Mouse (Mus musculus) megakaryocyte, embryonic 14.5 days (primary cell): ENCODE results near the gene Lrrc10b. TPM values are rescaled to one million over a fixed set of nuclear protein-coding genes. Genes with fewer than 3 reads are reported as not detected.

Experiments
- H3K27me3 ChIP-seq: replicated peaks from 2 replicates; pipeline ENCODE3; 2012; ENCODE audit warnings: inconsistent platforms
- H3K36me3 ChIP-seq: replicated peaks from 2 replicates; pipeline ENCODE3; 2012; ENCODE audit warnings: low read length, inconsistent platforms, mixed read lengths
- H3K4me1 ChIP-seq: 2 replicates; pipeline ENCODE4 v1.6.1; 2012; ENCODE audit warnings: inconsistent platforms
- H3K4me3 ChIP-seq: replicated peaks from 2 replicates; pipeline ENCODE3; 2012; ENCODE audit warnings: moderate library complexity, mild to moderate bottlenecking, inconsistent platforms
- H3K9me3 ChIP-seq: 2 replicates; pipeline ENCODE4 v1.6.1; 2012; ENCODE audit warnings: inconsistent platforms
- FLI1 ChIP-seq: IDR thresholded peaks from 2 replicates; pipeline ENCODE4 v1.6.1; 2012; ENCODE audit warnings: low read length, inconsistent platforms, mixed read lengths
- GATA1 ChIP-seq: IDR thresholded peaks from 3 replicates; pipeline ENCODE4 v1.6.1; 2012; ENCODE audit warnings: mixed read lengths, low read length, inconsistent platforms, borderline replicate concordance
- polyA plus RNA-seq: library from polyadenylated mRNA; stranded (reverse); fragments of >175 nt; gene quantifications from 2 replicates; pipeline ENCODE4 v1.2.3, GENCODE M21; 2012; ENCODE audit warnings: low replicate concordance; ENCODE audit not compliant: insufficient read depth

The Lrrc10b gene
- polyA plus RNA-seq, 1 experiment: 0.12 TPM

DNA sequence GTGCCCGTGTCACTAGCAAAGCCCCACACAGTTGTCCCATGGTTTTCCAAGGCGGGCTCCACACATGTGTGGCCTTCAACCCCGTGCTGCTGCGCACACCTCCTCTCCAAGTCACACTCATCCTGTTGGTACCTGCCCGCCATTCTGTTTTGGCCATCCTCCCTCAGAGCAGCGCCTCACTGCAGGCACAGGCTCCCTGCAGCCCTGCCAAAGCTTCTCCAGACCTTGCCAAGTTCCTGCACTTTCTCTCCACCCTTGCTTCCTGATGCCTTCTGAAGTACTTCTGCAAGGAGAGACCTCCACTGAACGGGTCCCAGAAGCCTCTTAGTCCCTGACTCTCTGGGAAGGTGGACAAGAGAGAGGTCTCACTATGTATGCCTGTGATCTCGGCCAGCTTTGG is 27.9 kb downstream of the Lrrc10b start:
- peaks cover 5% of the 10 kb centered on the region for H3K4me1 ChIP-seq
- H3K4me3 ChIP-seq: no peak overlapping the region
- H3K9me3 ChIP-seq: no peaks in the 10 kb centered on the region
- H3K27me3 ChIP-seq: peaks cover 95% of the 10 kb centered on the region
- H3K36me3 ChIP-seq: no peaks in the 10 kb centered on the region
- TF ChIP-seq FLI1 (no peak), GATA1 (no peak)

DNA sequence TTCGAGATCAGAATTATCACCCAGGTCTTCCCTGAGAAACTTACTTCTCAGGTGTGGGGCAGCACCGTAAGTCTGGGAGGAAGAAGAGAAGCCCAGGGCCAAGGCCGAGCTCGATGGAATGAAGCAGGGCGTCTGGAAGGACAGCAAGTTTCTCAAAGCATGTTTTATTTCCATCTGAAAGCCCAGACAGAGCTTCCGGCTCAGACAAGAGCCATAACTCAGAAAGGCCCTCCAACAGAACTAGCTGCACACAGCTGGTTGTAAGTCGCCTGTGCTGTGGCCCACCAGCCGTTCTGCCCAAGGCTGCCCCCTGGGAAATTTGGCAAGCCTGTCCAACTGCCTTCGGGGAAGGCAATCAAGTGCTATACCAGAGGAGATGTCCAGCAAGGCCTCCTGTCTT is 29.8 kb downstream of the Lrrc10b start:
- Histone ChIP-seq H3K9me3 (no peaks in the 10 kb centered on the region), H3K4me3 (no peak overlapping the region), H3K27me3 (peaks cover 96% of the 10 kb centered on the region), H3K36me3 (no peaks in the 10 kb centered on the region), H3K4me1 (peaks cover 5% of the 10 kb centered on the region)
- TF ChIP-seq GATA1: no peak
- no peak for TF ChIP-seq FLI1

DNA sequence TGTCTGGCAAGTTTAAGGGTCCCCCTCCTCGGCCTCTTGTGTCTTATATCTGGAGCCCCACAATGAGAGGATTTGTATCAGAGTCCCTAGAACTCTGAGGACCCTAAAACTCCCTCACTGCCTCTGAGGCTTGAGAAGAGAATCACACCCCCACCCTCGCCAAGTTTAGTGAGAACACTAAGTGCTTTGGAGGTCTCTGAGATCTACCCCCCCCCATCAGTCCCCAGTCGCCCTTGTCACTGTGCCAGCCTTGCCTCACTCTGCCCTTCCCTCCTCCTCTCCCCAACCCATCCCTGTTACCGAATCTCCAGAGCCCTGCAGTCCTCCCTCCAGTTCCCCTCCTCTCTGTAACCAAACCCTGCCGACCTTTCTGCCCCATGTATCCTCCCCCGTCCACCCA is 30.5 kb downstream of the Lrrc10b start:
- no peaks in the 10 kb centered on the region for H3K36me3 ChIP-seq
- no peaks in the 10 kb centered on the region for H3K9me3 ChIP-seq
- peaks cover 96% of the 10 kb centered on the region for H3K27me3 ChIP-seq
- TF ChIP-seq GATA1 (no peak), FLI1 (no peak)
- no peak overlapping the region for H3K4me3 ChIP-seq
- peaks cover 11% of the 10 kb centered on the region for H3K4me1 ChIP-seq

DNA sequence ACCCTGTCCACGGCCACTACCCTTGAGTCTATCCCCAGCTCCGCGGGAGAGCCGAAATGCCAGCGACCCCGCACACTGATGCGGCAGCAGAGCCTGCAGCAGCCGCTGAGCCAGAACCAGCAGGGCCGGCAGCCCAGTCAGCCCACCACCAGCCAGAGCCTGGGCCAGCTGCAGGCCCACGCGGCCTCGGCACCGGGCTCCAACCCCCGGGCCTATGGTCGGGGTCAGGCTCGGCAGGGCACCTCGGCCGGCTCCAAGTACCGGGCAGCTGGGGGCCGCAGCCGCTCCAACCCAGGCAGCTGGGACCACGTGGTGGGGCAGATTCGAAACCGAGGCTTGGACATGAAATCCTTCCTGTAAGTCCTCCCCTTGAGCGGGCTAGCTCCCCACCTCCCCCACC is 31.0 kb downstream of the Lrrc10b start:
- no peak for TF ChIP-seq GATA1
- TF ChIP-seq FLI1: no peak
- Histone ChIP-seq H3K4me3 (no peak overlapping the region), H3K4me1 (peaks cover 6% of the 10 kb centered on the region; the same call in 1 of the 2 replicates), H3K36me3 (no peaks in the 10 kb centered on the region), H3K27me3 (peaks cover 96% of the 10 kb centered on the region), H3K9me3 (no peaks in the 10 kb centered on the region)

DNA sequence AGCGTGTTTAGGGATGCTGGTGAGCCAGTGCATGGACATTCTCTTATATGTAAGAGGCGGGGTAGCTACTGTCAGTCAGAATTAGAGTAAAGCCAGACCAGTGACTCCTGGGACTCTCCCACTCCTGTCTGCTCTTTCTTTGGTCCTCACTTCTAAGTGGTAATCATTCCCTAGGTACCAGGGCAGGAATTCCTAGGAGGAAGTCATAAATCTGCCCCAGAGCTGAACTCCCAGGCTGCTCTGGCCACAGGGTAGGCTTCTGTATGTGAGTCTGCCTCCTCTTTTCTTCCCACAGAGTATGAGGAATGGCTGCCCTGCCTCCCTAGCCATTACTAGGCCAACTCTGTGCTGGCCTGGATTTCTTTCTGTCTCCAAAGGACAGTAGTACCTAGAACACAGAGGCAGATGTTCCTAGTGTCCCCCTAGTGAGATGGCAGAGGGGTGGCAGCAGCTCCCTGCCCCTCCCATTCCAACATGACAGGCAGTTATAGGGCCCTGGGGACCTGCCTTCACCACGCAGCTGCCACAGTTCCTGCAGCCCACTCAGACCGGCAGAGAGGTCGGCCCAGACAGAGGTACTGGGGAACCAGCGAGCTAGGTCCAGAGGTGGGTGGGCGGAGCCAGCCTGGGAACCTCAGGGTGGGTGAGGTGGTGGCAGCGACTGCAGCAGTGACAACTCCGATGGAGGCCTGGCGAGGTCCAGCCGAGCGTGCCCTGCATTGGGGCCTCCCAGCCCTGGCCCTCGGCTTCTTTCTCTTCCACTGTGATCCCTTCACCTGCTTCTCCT is 31.6 kb downstream of the Lrrc10b start:
- no peak for TF ChIP-seq GATA1
- no peak for TF ChIP-seq FLI1
- peaks cover 6% of the 10 kb centered on the region; the same call in 1 of the 2 replicates for H3K4me1 ChIP-seq
- H3K27me3 ChIP-seq: peaks cover 96% of the 10 kb centered on the region
- no peaks in the 10 kb centered on the region for H3K9me3 ChIP-seq
- no peak overlapping the region for H3K4me3 ChIP-seq
- H3K36me3 ChIP-seq: no peaks in the 10 kb centered on the region

DNA sequence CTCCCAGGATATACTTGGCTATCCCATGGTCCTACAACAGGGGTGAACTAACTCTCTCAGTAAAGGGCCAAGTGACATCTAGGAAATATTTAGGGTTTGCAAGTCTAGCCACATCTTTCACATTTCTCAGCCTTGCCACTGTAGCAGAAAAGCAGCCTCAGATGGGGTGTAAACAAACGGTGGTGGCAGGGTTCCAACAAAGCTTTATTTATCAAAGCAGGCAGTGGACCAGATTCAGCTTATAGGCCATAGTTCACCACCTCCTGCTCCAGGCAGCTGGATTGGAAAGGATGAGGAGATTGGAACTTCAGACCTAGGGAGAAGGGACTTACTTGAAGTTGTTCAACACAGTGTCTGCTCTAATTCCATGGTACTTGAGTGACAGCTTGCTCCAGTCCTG is 32.5 kb downstream of the Lrrc10b start:
- no peak overlapping the region for H3K4me3 ChIP-seq
- H3K27me3 ChIP-seq: peaks cover 97% of the 10 kb centered on the region
- TF ChIP-seq FLI1 (no peak), GATA1 (no peak)
- H3K9me3 ChIP-seq: no peaks in the 10 kb centered on the region
- H3K36me3 ChIP-seq: no peaks in the 10 kb centered on the region
- peaks cover 6% of the 10 kb centered on the region; the same call in 1 of the 2 replicates for H3K4me1 ChIP-seq

DNA sequence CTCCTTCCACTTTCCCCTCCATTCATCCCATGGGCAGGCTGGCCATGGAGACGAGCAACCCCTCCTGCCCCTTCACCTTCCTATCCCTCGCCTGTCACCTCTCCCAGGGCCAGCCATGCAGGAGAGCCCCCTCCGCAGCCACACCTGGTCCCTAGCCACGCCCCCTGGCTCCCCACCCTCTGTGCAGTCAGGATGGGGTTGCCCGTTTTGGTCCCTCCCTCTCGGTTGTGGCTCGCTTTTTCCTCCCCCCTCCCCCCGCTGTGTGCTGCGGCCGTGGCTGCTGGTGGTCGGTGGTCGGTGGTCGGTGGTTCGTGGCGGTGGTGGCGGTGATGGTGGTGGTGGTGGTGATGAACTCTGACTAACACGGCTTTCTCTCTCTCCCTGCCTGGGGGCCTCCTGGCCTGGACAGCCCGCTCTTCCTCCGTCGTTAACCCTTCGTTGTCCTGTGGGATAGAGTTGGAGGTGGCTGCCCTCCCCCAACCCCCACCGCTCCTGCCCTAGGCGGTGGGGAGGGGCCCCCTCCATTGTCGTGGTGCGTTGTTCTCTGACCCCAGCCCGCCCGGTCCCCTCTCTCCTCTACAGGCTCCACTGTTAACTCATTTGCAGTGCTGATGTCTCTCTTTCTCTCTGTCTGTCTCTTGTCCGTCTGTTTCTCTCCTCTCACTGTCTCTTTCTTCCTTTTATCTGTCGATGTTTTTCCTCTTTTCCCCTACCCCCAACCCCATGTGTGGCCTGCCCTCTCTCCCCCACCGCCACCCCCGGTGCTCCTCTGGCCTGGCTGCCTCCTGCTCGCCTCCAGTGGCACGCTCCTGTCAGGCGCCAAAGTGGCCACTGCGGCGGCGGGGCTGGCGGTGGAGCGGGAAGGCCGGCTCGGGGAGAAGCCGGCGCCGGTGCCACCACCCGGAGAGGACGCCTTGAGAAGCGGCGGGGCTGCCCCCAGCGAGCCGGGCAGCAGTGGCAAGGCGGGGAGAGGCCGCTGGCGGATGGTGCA is 35.0 kb downstream of the Lrrc10b start:
- Histone ChIP-seq H3K36me3 (no peaks in the 10 kb centered on the region), H3K4me3 (no peak overlapping the region), H3K9me3 (no peaks in the 10 kb centered on the region), H3K27me3 (peaks cover 95% of the 10 kb centered on the region), H3K4me1 (peaks cover 6% of the 10 kb centered on the region; the same call in 1 of the 2 replicates)
- TF ChIP-seq GATA1 (no peak), FLI1 (no peak)

DNA sequence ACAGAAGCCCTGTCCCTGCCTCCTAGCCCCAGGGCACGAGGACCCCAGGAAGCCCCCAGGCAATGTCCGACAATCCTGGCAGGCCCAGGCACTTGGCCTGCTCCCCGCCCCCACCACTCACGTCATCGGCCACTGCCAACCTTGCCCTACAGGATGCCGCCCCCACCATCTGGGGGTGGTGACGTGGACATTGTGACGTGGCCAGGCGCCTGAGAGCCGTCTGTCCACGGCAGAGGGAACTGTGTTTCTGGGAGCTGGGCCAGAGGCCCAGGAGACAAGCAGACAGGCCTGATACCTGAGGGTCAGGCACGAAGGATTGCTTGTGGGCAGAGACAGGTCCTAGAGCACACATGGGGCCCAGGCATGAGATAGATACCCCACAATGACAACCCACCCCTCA is 39.8 kb downstream of the Lrrc10b start:
- no peak overlapping the region for H3K4me3 ChIP-seq
- no peaks in the 10 kb centered on the region for H3K9me3 ChIP-seq
- H3K27me3 ChIP-seq: peaks cover 91% of the 10 kb centered on the region
- H3K4me1 ChIP-seq: peaks cover 10% of the 10 kb centered on the region
- H3K36me3 ChIP-seq: no peaks in the 10 kb centered on the region
- no peak for TF ChIP-seq GATA1

DNA sequence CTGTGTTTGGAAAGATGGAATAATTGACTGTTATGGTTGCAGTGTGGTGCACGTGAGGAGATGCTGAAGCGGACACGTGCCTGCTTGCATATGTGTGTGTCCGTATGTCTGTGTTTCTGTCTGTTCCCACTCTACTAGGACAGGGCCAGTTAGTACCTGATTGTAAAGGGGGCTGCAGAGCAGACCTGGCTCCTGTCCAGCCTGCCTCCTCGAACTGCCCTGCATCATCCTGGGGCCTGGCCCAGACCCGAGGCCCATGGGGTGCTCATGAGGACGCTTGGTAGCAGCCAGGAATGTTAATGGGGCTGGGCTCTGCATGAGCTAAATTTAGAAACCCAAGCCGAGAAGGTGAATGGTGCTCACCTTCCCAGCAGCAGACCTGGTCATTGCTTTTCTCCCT is 40.4 kb downstream of the Lrrc10b start:
- Histone ChIP-seq H3K4me1 (peaks cover 5% of the 10 kb centered on the region), H3K27me3 (peaks cover 91% of the 10 kb centered on the region), H3K4me3 (no peak overlapping the region), H3K36me3 (no peaks in the 10 kb centered on the region), H3K9me3 (no peaks in the 10 kb centered on the region)
- TF ChIP-seq GATA1 (no peak), FLI1 (no peak)

DNA sequence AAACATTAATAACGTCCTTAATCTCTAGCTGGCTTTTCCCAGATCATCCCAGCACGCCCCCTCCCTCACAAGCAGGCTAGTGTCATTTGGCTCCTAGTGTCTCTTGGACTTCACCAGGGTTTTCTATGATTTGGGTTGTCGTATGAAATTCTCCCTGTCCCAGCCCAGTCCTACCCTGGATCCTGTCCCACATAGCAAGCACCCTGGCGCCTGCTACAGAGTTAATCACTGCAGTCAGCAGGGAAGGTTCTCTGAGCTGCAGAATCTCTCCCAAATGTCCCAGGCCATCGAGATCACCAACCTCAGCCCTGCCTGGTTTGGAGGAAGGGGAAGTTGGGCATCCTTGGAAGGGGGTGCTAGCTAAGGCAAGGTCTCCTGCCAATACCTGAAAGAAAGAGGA is 41.8 kb downstream of the Lrrc10b start:
- Histone ChIP-seq H3K36me3 (no peaks in the 10 kb centered on the region), H3K27me3 (peaks cover 90% of the 10 kb centered on the region), H3K4me3 (no peak overlapping the region), H3K4me1 (peaks cover 4% of the 10 kb centered on the region), H3K9me3 (no peaks in the 10 kb centered on the region)
- no peak for TF ChIP-seq GATA1
- TF ChIP-seq FLI1: no peak
